Mouse (Mus musculus): ENCODE results near the gene Zbed6. TPM values are rescaled to one million over a fixed set of nuclear protein-coding genes. Genes with fewer than 3 reads are reported as not detected.

Zbed6 gene
- 2.5 and 3.1 TPM in 2 replicates for polyA plus RNA-seq (2012; rRNA removed)

DNA sequence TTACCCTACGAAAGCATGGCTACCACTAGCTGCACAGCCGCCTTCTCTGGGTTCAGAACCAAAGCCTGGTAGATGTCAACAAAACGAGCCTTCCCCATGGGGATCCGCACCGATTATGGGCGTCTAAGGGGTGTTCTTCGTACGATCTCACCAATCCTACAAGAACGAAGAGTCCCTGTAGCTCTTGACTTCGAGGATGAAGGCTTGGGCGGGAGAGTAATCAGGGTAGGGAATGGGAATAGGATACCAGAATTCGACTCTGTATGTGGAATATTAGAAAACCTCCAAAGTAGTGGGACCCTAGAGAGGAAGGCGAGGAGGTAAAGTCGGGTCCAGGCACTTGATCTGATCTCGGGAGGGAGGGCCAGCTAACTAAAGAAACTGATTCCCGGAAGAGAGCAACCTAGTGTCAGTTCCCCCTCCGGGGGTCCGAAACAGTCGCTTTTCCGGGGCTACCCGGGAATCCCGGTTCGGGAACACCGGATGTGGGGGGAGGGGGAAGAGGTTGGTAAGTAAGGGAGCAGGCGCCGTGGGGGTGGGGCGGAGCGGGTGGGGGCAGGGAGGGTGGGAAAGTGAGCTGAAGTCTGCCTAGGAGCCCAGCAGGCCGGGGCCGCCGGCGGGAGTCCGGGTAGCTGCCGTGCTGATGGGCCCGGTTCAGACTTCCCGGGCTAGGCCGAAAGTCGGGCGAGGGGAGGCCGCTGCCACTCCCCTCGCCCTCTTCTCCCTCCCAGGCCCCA is at the start of gene Zbed6:
TSS of gene Zbed6 (minus strand) at position 420 of the 737 bp plus-strand sequence.

GRCm38 (mm10) chr1:133689897-133690296 is 29.2 kb upstream of the Zbed6 start, which contains the start of gene Lax1:
TSS of gene Lax1 (minus strand) at chr1:133690108.

GRCm38 (mm10) chr1:133661203-133661933 is 683 bp upstream of the Zbed6 start, which contains the start of gene Gm38394:
TSS of gene Gm38394 (minus strand) at chr1:133661318.

GRCm38 (mm10) chr1:133609771-133610502 is 50.7 kb downstream of the Zbed6 start, which contains the start of gene Snrpe:
TSS of gene Snrpe (minus strand) at chr1:133610291.

Other genes starting within 250 kb of the Zbed6 start
- gene Sox13, start 236.5 kb downstream of the Zbed6 start, polyA plus RNA-seq (2012; rRNA removed) = 65.4 and 71.7 TPM in 2 replicates
- 12.1 and 23.8 TPM in 2 replicates for gene Snrpe, start 50.6 kb downstream of the Zbed6 start, polyA plus RNA-seq (2012; rRNA removed)
- 2.6 and 2.9 TPM in 2 replicates for gene Gm38394, start 433 bp upstream of the Zbed6 start, polyA plus RNA-seq (2012; rRNA removed)
- 0.79 and 0.87 TPM in 2 replicates for gene Lax1, start 29.2 kb upstream of the Zbed6 start, polyA plus RNA-seq (2012; rRNA removed)
- 12.8 and 17.8 TPM in 2 replicates for gene Atp2b4, start 140.2 kb upstream of the Zbed6 start, polyA plus RNA-seq (2012; rRNA removed)
- 5.8 and 8.6 TPM in 2 replicates for gene Optc, start 247.1 kb upstream of the Zbed6 start, polyA plus RNA-seq (2012; rRNA removed)

Data from ovary, adult 2 months (tissue).